Mouse (Mus musculus): ENCODE measurements at regions not wholly inside any gene's neighbourhood (a gene's known extent, or its start where the extent isn't known, plus 50 kb on each side); places are given as distances from the start of the nearest gene placed in this dataset.

- in situ Hi-C loops (cut with MboI, MseI) = no loop called here
Observed at GRCm38 (mm10) chr7:129980501-129980900, 388.8 kb downstream of the Wdr11 start.

- in situ Hi-C loops (cut with MboI, MseI) = no loop called here
Observed at GRCm38 (mm10) chr7:129982411-129982810, 390.7 kb downstream of the Wdr11 start.

GRCm38 (mm10) chr7:129983601-129984120 is 392.0 kb downstream of the Wdr11 start:
- in situ Hi-C loops (cut with MboI, MseI) = no loop called here

- in situ Hi-C loops (cut with MboI, MseI) = no loop called here
Observed at GRCm38 (mm10) chr7:129984367-129984766, 392.7 kb downstream of the Wdr11 start.

GRCm38 (mm10) chr7:129987119-129987665 is 395.5 kb downstream of the Wdr11 start:
- in situ Hi-C loops (cut with MboI, MseI) = no loop called here

GRCm38 (mm10) chr7:129987713-129988112 is 396.1 kb downstream of the Wdr11 start:
- in situ Hi-C loops (cut with MboI, MseI) = no loop called here

- in situ Hi-C loops (cut with MboI, MseI) = no loop called here
Observed at GRCm38 (mm10) chr7:129993446-129994223, 402.0 kb downstream of the Wdr11 start.

GRCm38 (mm10) chr7:129995529-129995928 is 403.9 kb downstream of the Wdr11 start:
- in situ Hi-C loops (cut with MboI, MseI) = no loop called here

- in situ Hi-C loops (cut with MboI, MseI) = no loop called here
Observed at GRCm38 (mm10) chr7:130001064-130001463, 409.4 kb downstream of the Wdr11 start.

- in situ Hi-C loops (cut with MboI, MseI) = no loop called here
Observed at GRCm38 (mm10) chr7:130002002-130002401, 410.3 kb downstream of the Wdr11 start.

GRCm38 (mm10) chr7:130005406-130005805 is 413.7 kb downstream of the Wdr11 start:
- in situ Hi-C loops (cut with MboI, MseI) = no loop called here

GRCm38 (mm10) chr7:130007993-130008583 is 416.4 kb downstream of the Wdr11 start:
- in situ Hi-C loops (cut with MboI, MseI) = no loop called here

- in situ Hi-C loops (cut with MboI, MseI) = no loop called here
Observed at GRCm38 (mm10) chr7:130008591-130009418, 417.1 kb downstream of the Wdr11 start.

- in situ Hi-C loops (cut with MboI, MseI) = no loop called here
Observed at GRCm38 (mm10) chr7:130012067-130012466, 420.4 kb downstream of the Wdr11 start.

GRCm38 (mm10) chr7:130013109-130013508 is 421.4 kb downstream of the Wdr11 start:
- in situ Hi-C loops (cut with MboI, MseI) = no loop called here

- in situ Hi-C loops (cut with MboI, MseI) = no loop called here
Observed at GRCm38 (mm10) chr7:130014609-130015008, 422.9 kb downstream of the Wdr11 start.

- in situ Hi-C loops (cut with MboI, MseI) = no loop called here
Observed at GRCm38 (mm10) chr7:130015375-130016014, 423.8 kb downstream of the Wdr11 start.

GRCm38 (mm10) chr7:130016015-130016874 is 424.6 kb downstream of the Wdr11 start:
- in situ Hi-C loops (cut with MboI, MseI) = no loop called here

GRCm38 (mm10) chr7:130018891-130019290 is 427.2 kb downstream of the Wdr11 start:
- in situ Hi-C loops (cut with MboI, MseI) = no loop called here

GRCm38 (mm10) chr7:130028945-130029344 is 437.3 kb downstream of the Wdr11 start:
- in situ Hi-C loops (cut with MboI, MseI) = no loop called here
